Comparison of ENCODE assay signal across 13 mouse cellular contexts in the genomic region with DNA sequence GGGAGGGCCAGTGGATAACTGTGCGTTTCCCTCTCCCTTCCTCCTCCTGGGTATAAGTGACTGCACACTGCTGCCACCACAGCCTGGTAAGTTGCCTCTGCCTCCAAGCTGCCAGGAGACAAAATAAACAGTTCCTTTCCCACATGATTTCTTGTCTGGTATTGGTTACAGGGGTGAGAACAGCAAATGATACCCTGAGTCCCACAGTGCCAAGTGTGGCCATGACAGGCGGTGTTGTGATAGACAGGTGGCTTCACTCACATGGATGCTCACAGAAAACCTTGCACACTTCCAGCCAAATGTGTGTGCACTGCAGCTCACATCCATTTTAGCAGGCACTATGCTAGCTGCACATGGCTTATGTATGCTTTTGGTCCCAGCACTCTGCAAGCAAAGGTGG.
"Had no signal": no experiment of that assay in that cellular context is flagged by ENCODE, and none has a peak within 500 bp of the region (broad histone marks: within the 10 kb centered on the region; RNA-seq: fewer than 3 reads in every experiment).

No protein-coding gene starts in this region.

- H3K9ac ChIP-seq: midbrain, embryonic 13.5 days; neural tube, embryonic 12.5 days had no signal

- H3K27ac ChIP-seq: kidney, postnatal 0 days; layer of hippocampus, adult 2 months; limb, embryonic 10.5 days; midbrain, embryonic 13.5 days; neural tube, embryonic 12.5 days; stomach, postnatal 0 days had no signal

- H3K9me3 ChIP-seq: limb, embryonic 10.5 days; midbrain, embryonic 13.5 days; neural tube, embryonic 12.5 days had no signal

- ATAC-seq: inflammation-experienced regulatory T-cells, adult 6 months; lung, postnatal 0 days; midbrain, embryonic 13.5 days had no signal

- H3K27me3 ChIP-seq: neural tube, embryonic 12.5 days had no signal

- H3K36me3 ChIP-seq: limb, embryonic 10.5 days; midbrain, embryonic 13.5 days; neural tube, embryonic 12.5 days had no signal

- H3K4me3 ChIP-seq: layer of hippocampus, adult 2 months; limb, embryonic 10.5 days; midbrain, embryonic 13.5 days; neural tube, embryonic 12.5 days had no signal

- DNase-seq: kidney, adult 11 months; kidney, adult 9 months; kidney, postnatal 36 days; lung, adult 2 months; lung, postnatal 4 days had no signal

- H3K4me2 ChIP-seq: midbrain, embryonic 13.5 days; neural tube, embryonic 12.5 days had no signal
